Mouse (Mus musculus): ENCODE results near the gene Olfr202. TPM values are rescaled to one million over a fixed set of nuclear protein-coding genes. Genes with fewer than 3 reads are reported as not detected.

Gene Olfr202
- not detected in 2 replicates for total RNA-seq (2023)

DNA sequence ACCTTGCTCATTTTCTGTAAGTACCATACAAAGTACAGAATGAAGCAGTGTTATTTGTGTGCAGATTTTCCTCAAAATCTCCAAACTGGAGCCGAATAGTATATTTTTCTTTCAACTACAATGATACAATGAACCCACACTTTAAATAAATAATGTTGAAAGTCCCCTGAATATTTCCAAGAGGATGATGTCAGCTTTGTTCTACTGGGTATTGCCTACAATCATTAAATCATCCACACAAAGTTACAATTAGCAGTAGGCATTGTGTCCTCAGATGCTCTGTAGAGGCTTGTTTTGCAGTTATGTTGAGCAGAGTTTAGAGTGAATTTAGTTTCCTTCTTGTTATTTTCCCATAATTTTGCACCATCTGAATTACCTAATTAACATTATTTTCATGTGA, at the start of gene Olfr202:
Gene Olfr202, minus strand, starts transcription at position 101 of the 400 bp plus-strand sequence.

DNA sequence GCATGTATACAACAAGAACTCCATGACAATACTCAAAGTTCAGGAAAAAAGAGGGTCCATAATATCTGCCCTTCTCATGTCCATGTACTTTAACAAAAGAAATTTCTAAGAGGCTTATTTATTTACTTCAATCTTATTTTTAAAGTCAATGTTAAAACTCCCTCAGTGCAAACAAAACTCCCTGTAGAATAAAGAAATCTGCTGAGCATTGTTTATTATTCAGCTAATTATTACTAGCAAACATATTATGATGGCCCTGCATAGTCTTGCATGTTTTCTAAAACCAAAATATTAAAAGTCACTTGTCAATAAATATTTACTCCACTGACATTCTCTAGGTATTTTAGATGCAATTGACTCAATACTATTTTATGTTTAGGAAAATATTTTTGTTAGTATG, 44.4 kb upstream of the Olfr202 start, which contains the start of gene Olfr205:
Gene Olfr205, minus strand, starts transcription at position 101 of the 400 bp plus-strand sequence.

DNA sequence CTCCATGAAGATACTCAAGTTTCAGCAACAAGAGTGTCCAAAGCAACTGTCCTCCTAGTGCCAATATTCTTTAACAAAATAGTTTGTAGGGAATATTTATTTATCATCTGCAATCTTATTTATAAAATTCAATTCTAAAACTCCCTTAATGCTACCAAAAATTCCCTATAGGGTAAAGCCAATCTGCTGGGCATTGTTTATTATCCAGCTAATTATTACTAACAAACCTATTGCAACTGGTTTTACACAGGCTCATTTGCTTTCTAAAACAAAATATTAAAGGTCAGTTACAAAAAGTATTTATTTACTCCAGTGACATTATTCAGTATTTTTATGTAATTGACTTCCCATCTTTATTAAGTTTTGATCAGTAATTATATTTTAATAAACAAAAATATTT, 31.6 kb upstream of the Olfr202 start, which contains the start of gene Olfr204:
Gene Olfr204, minus strand, starts transcription at position 101 of the 400 bp plus-strand sequence.

GRCm38 (mm10) chr16:59298581-59298980, 12.0 kb upstream of the Olfr202 start, which contains the start of gene Olfr203:
TSS of gene Olfr203 (plus strand) at chr16:59298881.

GRCm38 (mm10) chr16:59272532-59272931, 14.1 kb downstream of the Olfr202 start, which contains the start of gene Olfr201:
TSS of gene Olfr201 (minus strand) at chr16:59272632.

Other genes starting within 250 kb of the Olfr202 start
- not detected in 2 replicates for gene Olfr187, start 247.0 kb downstream of the Olfr202 start, total RNA-seq (2023)
- not detected in 2 replicates for gene Olfr190, start 208.8 kb downstream of the Olfr202 start, total RNA-seq (2023)
- not detected in 2 replicates for gene Olfr191, start 197.0 kb downstream of the Olfr202 start, total RNA-seq (2023)
- not detected in 2 replicates for gene Olfr193, start 174.9 kb downstream of the Olfr202 start, total RNA-seq (2023)
- not detected in 2 replicates for gene Olfr194, start 165.7 kb downstream of the Olfr202 start, total RNA-seq (2023)
- gene Olfr195, start 139.7 kb downstream of the Olfr202 start, total RNA-seq (2023) = not detected in 2 replicates
- not detected in 2 replicates for gene Olfr196, start 116.3 kb downstream of the Olfr202 start, total RNA-seq (2023)
- gene Olfr198, start 83.3 kb downstream of the Olfr202 start, total RNA-seq (2023) = not detected in 2 replicates
- not detected in 2 replicates for gene Olfr199, start 67.0 kb downstream of the Olfr202 start, total RNA-seq (2023)
- not detected in 2 replicates for gene Olfr201, start 14.2 kb downstream of the Olfr202 start, total RNA-seq (2023)
- gene Olfr203, start 12.1 kb upstream of the Olfr202 start, total RNA-seq (2023) = not detected in 2 replicates
- not detected in 2 replicates for gene Olfr204, start 31.5 kb upstream of the Olfr202 start, total RNA-seq (2023)
- not detected in 2 replicates for gene Olfr205, start 44.3 kb upstream of the Olfr202 start, total RNA-seq (2023)
- not detected in 2 replicates for gene Olfr206, start 62.5 kb upstream of the Olfr202 start, total RNA-seq (2023)
- not detected in 2 replicates for gene Olfr209, start 77.2 kb upstream of the Olfr202 start, total RNA-seq (2023)
- gene Gabrr3, start 120.5 kb upstream of the Olfr202 start, total RNA-seq (2023) = not detected in 2 replicates
- gene Riox2, start 185.0 kb upstream of the Olfr202 start, total RNA-seq (2023) = 12.0 and 16.5 TPM in 2 replicates